Mouse (Mus musculus) spleen, postnatal 36 days (tissue): ENCODE measurements around the gene Gpha2.

ENCODE experiments used
- DNase-seq, 2 experiments: peaks; one replicate each; pipeline ENCODE4 v3.0.0; 2022; ENCODE audit warnings: low spot score in 2 of 2, mixed read lengths in 1 of 2

Gene Gpha2

GRCm38 (mm10) chr19:6226135-6226534 is at the start of gene Gpha2:
Gene Gpha2 (plus strand): TSS chr19:6226380.
- DNase-seq = no peak

DNA sequence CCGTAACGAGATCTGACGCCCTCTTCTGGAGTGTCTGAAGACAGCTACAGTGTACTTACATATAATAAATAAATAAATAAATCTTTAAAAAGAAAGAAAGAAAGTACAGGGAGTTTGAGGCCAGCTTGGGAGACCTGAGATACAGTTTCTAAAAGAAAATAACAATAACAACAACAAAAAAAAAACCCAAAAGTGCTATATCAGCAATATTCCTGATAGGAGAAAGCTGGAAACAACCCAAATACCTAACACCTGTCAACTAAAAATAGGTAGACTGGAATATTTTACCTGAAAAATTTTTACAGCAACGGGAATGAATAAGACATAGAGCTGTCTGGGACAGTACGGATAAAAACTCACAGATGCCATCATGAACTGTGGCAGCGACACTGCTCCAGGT is 47.4 kb upstream of the Gpha2 start:
- DNase-seq = no peak

DNA sequence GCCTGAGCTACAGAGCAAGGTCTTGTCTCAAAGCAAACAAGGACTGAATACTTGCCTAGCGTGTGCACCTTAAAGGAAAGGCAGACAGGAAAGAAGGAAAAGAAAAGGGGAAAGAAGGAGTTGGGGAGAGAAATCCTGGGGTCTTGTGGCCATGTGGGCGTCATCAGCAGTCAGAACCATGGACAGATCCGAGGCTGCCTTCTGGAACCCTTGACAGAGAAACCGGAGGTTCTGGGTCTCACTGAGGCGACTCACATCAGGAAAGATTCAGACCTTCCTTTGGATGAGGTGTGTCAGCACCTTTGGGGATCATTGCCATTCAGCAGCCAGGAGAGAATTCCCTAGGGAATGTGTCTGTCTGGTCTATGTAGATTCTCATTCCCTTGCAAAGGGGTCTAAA is 44.6 kb upstream of the Gpha2 start:
- no peak for DNase-seq

- DNase-seq = no peak
Measured at GRCm38 (mm10) chr19:6182534-6182933, 43.6 kb upstream of the Gpha2 start.

GRCm38 (mm10) chr19:6184131-6184530 is 42.0 kb upstream of the Gpha2 start, which contains the start of gene Majin:
Gene Majin (plus strand): TSS chr19:6184388.
- no peak for DNase-seq

- DNase-seq = no peak
Measured at GRCm38 (mm10) chr19:6204265-6204664, 21.9 kb upstream of the Gpha2 start.

DNA sequence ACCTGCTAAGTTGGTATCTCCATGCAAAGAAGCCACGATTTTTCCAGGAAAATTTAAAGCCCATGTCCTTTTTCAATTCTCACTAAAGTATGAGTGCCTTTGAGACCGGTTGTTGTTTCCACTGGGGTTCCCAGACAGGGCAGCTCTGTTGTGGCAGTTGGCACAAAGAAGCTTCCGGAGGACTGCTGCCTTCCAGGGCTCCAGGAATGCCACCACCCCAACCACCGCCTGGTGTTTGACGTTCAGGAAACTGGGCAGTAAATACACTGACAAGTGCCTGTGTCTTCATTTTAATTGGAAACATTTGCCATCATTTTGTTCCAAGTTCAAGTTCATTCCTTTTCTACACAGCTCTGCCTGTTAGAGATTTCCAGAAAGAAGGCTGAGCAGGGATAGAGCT is 19.5 kb upstream of the Gpha2 start:
- DNase-seq = no peak

- no peak for DNase-seq
Measured at GRCm38 (mm10) chr19:6216046-6216705, 10.0 kb upstream of the Gpha2 start.

DNA sequence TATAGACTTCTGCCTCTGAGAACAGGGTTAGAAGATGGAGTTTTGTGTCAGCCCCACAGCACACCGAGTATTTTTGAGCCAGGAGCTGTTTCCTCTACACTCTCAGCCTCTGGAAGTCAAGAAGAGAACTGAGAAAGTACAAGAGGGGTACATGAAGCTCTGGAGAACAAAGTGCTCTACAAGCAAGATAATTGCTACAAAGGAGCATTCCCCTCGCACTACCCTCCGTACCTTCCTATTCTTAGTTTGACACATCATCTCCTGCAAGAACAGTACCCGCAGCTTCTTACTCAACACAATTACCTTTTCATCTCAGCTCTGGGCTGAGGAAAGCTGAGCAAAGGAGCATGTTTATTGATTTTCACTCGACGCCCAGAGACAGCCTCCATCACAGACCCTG is 7.6 kb upstream of the Gpha2 start:
- no peak for DNase-seq

DNA sequence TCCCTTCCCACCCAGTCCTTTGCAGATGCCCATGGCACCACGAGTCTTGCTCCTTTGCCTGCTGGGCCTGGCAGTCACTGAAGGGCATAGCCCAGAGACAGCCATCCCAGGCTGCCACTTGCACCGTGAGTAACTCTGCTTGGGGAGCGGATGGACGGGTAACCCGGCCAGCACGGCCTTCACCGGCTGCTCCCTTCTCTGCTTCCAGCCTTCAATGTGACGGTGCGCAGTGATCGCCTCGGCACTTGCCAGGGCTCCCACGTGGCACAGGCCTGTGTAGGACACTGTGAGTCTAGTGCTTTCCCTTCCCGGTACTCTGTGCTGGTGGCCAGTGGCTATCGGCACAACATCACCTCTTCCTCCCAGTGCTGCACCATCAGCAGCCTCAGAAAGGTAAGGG is 583 bp downstream of the Gpha2 start:
- DNase-seq = no peak

- no peak for DNase-seq
Measured at GRCm38 (mm10) chr19:6227864-6228263, 1.7 kb downstream of the Gpha2 start.

GRCm38 (mm10) chr19:6230411-6230810 is 4.2 kb downstream of the Gpha2 start:
- no peak for DNase-seq

- DNase-seq = no peak
Measured at GRCm38 (mm10) chr19:6231036-6231435, 4.9 kb downstream of the Gpha2 start.

- DNase-seq = no peak
Measured at GRCm38 (mm10) chr19:6233647-6234046, 7.5 kb downstream of the Gpha2 start.

- DNase-seq = peak; percentile 68 to 78
Measured at GRCm38 (mm10) chr19:6234337-6235083, 8.3 kb downstream of the Gpha2 start.

GRCm38 (mm10) chr19:6235084-6236052 is 9.2 kb downstream of the Gpha2 start, which contains the start of gene Ppp2r5b:
Gene Ppp2r5b (minus strand): TSS chr19:6235872.
- DNase-seq = peak; percentile 96 to 97

- peak; percentile 90 to 92 for DNase-seq
Measured at GRCm38 (mm10) chr19:6236053-6236441, 9.9 kb downstream of the Gpha2 start.

GRCm38 (mm10) chr19:6236842-6237241 is 10.7 kb downstream of the Gpha2 start:
- DNase-seq = no peak

DNA sequence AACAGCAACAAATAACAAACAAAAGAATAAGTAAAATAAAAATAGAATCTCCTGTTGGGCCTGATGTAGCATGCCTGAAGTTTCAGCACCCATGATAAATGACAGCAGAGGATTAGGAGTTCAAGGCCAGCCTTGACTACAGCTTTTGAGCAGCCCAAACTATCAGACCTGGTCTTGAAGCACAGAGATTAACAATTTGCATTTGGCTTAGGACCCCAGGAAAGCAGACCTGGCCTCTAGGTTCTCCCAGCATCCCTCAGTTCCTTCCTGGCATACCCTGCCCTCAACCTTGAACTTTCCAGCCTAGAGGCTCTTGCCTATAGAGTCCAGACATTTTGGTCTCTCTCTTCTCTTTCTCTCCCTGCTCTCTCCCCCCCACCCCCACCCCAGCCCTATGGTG is 12.6 kb downstream of the Gpha2 start:
- DNase-seq = no peak

DNA sequence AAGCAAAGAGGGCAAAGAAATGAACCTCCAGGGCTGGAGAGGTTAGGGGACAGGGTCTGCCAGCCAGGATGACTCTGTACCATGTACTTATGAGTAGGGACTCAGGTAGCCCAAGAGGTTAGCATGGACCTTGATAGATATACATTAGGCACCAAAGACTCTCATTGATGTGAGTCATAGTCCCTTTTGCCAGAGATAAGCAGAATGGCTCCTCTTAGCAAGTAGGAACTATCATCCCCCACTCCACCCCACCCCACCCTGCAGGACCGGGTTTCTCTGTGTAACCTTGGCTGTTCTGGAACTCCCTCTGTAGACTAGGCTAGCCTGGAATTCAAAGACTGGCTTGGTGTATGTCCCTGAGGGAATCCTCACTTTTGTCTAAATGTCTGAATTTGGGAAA is 14.0 kb downstream of the Gpha2 start:
- DNase-seq = peak in 1 of 2 experiments; percentile 48

DNA sequence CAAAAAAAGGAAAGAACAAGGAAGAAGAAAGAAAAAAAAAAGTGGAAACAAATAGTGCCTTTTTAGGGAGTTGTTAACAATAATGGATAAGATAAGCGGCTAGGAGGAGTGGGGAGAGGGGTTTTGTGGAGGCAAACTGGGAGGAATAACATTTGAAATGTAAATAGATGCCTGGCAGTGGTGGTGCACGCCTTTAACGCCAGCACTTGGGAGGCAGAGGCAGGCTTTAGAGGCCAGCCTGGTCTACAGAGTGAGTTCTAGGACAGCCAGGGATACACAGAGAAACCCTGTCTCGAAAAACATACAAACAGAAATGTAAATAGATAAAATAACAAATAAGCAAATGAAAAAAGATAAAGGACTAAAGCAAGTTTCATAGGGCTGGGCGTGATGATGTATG is 14.5 kb downstream of the Gpha2 start:
- no peak for DNase-seq
